Mouse (Mus musculus) ES-E14 (cell line): ENCODE data around the gene Rnd3.

Source experiments
- CHD2 ChIP-seq: IDR thresholded peaks from 2 replicates; pipeline ENCODE4 v1.6.1; 2014; ENCODE audit warnings: mild to moderate bottlenecking, low read depth, low read length, inconsistent platforms
- MAFK ChIP-seq: IDR thresholded peaks from 2 replicates; pipeline ENCODE4 v1.6.1; 2014; ENCODE audit warnings: mild to moderate bottlenecking, low read depth, low read length, inconsistent platforms; ENCODE audit not compliant: insufficient read depth
- ZC3H11A ChIP-seq: IDR thresholded peaks from 2 replicates; pipeline ENCODE4 v1.6.1; 2012; ENCODE audit warnings: low read depth, mild to moderate bottlenecking, inconsistent platforms, low read length, borderline replicate concordance

DNA sequence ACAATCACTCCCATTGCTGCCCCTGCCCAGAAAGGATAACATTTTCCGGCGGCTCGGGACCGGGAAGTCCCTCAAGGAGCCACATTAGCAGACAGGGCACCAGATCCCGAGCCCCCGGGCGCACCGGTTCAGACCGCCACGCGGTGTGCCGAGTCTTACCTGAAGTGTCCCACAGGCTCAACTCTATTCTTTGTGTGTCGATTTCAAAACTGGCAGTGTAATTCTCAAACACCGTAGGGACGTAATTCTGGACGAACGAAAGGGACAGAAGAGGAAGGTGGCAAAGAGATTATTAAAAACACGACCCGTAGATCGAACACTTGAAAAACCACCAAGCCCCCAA, 875 bp downstream of the Rnd3 start:
- TF ChIP-seq CHD2 (no peak), MAFK (no peak), ZC3H11A (no peak)
